Mouse (Mus musculus) C2C12 (cell line): ENCODE data around the gene Asdurf.
"Not testable (repeated sequence)": the region's sequence is repeated elsewhere in the genome, so short reads cannot be mapped to it uniquely, and the experiment has no call there.

Experiments
- CEBPB ChIP-seq: IDR thresholded peaks from one replicate; pipeline ENCODE4 v1.6.1; 2011; ENCODE audit warnings: low read depth, mild to moderate bottlenecking, control low read depth, moderate library complexity
- CTCF ChIP-seq: IDR thresholded peaks from one replicate; pipeline ENCODE4 v1.5.1; 2011; ENCODE audit not compliant: control insufficient read depth, insufficient read depth, insufficient read length
- MAX ChIP-seq: IDR thresholded peaks from one replicate; pipeline ENCODE4 v1.6.1; 2011; ENCODE audit warnings: mild to moderate bottlenecking, control low read depth
- MYOD1 ChIP-seq: IDR thresholded peaks from one replicate; pipeline ENCODE4 v1.6.1; 2011; ENCODE audit warnings: low read depth; ENCODE audit not compliant: control insufficient read depth, insufficient read length
- MYOG ChIP-seq: IDR thresholded peaks from one replicate; pipeline ENCODE4 v1.6.1; 2011; ENCODE audit not compliant: control insufficient read depth, insufficient read length; ENCODE audit errors: extremely low read depth
- USF1 ChIP-seq: IDR thresholded peaks from one replicate; pipeline ENCODE4 v1.6.1; 2011; ENCODE audit warnings: low read depth, mild to moderate bottlenecking, control low read depth, moderate library complexity

DNA sequence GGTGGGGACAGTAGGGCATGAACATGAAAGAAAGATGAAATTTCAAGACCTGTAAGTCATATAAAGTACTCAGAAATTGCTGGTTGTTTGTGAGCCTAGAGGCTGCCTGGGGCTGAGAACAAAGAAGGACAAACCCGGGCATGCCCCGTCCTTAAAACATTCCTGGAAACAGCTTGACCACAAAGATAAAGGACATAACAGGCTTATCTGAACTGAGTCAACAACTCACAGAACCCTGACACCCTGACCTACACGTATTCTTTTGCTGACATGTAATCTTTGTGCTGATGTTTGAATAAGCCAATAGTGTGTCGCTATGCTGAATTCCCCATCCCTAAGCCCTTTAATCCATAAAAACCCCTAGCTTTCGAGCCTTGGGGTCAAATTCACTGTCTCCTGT lies 18.9 kb downstream of the Asdurf start:
- not testable (repeated sequence) for TF ChIP-seq CTCF, USF1, CEBPB, MAX, MYOG, MYOD1
